Mouse (Mus musculus): Measurements from ENCODE around the gene Tyw1. TPM values are rescaled to one million over a fixed set of nuclear protein-coding genes. Genes with fewer than 3 reads are reported as not detected.

Gene Tyw1
- polyA plus RNA-seq, 2 experiments, result 15.3 to 25.3 TPM

DNA sequence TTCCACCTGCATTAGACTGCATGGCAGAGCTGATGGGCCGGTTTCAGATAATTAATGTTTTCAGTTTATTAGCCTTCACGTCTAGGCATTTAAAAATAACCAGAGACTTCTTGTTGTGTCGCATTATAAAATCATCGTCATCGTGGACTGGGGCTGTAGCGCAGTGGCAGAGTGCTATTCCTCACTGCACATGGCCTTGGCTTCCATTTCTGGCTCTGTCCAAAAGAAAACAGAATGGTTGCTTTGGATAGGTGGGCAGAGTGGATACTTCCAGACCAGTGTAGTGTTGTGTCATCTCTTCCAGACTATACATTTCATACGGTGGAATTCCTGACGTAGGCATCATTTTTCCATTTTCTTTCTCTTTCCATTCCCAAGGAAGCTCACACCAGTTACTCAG lies 44.1 kb downstream of the Tyw1 start:
- 90% methylated on average over 8 of the region's 8 CpGs for WGBS
- H3K36me3 ChIP-seq (ENCODE audit: control insufficient read depth, insufficient read depth, low read length), result peaks cover 43% of the 10 kb centered on the region

DNA sequence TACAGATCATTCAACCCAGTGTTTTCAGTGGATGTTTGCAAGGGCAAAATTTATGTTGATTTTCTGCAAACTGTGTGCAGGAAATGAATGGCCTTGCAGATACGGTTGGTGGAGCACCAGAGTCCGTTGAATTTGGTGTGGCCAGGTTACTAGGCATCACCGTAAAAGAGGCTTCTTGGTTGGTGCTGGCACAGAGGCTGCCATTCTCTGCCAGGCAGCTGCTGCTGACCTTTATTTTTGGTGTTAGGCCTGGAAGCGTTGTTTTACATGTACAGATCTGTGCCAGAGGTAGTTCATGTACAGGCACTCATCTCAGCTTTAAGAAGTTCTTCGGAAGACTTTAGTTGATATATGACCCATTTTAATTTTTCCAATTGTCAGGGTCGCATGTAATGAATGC lies 48.2 kb downstream of the Tyw1 start:
- Histone ChIP-seq H3K4me2 (replicated peaks; ENCODE audit: low read depth, low read length, severe bottlenecking) (no peak overlapping the region), H3K9me3 (ENCODE audit: control insufficient read depth, low read length) (no peaks in the 10 kb centered on the region), H3K4me1 (ENCODE audit: control insufficient read depth, insufficient read depth, low read length) (no peaks in the 10 kb centered on the region), H3K4me3 (replicated peaks; ENCODE audit: low read length) (no peak overlapping the region), H3K9ac (ENCODE audit: low read depth, low read length, severe bottlenecking) (no peak overlapping the region), H3K27me3 (ENCODE audit: control insufficient read depth, insufficient read depth, low read length) (no peaks in the 10 kb centered on the region), H3K27ac (replicated peaks; ENCODE audit: low read depth, low read length) (no peak overlapping the region), H3K36me3 (ENCODE audit: control insufficient read depth, insufficient read depth, low read length) (peaks cover 23% of the 10 kb centered on the region)
- 89% methylated on average over 6 of the region's 6 CpGs for WGBS
- ATAC-seq (ENCODE audit: low FRiP score, low read depth) (no peak), DNase-seq (ENCODE audit: low spot score) (no peak)
- TF ChIP-seq POLR2A (IDR thresholded peaks at IDR 0.05; ENCODE audit: borderline replicate concordance, extremely low read depth, insufficient read depth, insufficient read length), result no peak

More for the DNA sequence above, 44.1 kb downstream of the Tyw1 start:
- H3K4me3 ChIP-seq (replicated peaks; ENCODE audit: low read length), result no peak overlapping the region
- no peaks in the 10 kb centered on the region for H3K9me3 ChIP-seq (ENCODE audit: control insufficient read depth, low read length)
- H3K4me1 ChIP-seq (ENCODE audit: control insufficient read depth, insufficient read depth, low read length), result no peaks in the 10 kb centered on the region
- H3K27me3 ChIP-seq (ENCODE audit: control insufficient read depth, insufficient read depth, low read length), result no peaks in the 10 kb centered on the region
- DNase-seq (ENCODE audit: low spot score), result no peak
- no peak overlapping the region for H3K4me2 ChIP-seq (replicated peaks; ENCODE audit: low read depth, low read length, severe bottlenecking)
- ATAC-seq (ENCODE audit: low FRiP score, low read depth), result no peak
- H3K27ac ChIP-seq (replicated peaks; ENCODE audit: low read depth, low read length), result no peak overlapping the region
- TF ChIP-seq POLR2A (IDR thresholded peaks at IDR 0.05; ENCODE audit: borderline replicate concordance, extremely low read depth, insufficient read depth, insufficient read length), result no peak
- no peak overlapping the region for H3K9ac ChIP-seq (ENCODE audit: low read depth, low read length, severe bottlenecking)

DNA sequence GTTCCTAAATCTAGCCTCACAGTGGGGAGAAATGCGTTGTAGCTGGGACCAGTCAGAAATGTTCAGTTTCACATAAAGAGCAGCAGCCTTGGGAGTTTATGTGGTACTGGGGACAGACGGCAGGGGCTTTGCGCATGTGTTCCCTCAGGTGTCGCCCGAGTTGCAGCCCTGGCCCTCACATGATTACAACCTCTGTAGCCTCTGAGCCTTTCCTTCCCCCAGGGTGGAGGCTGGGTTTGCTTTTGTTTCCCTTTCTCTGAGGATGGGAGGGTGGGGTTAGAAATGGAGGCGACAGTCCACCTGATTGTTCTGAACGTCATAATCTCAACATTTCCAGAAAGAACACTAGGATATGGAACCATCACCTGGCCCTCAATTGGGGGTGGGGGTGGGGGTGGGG lies 52.5 kb downstream of the Tyw1 start:
- no peak overlapping the region for H3K4me2 ChIP-seq (replicated peaks; ENCODE audit: low read depth, low read length, severe bottlenecking)
- no peak for ATAC-seq (ENCODE audit: low FRiP score, low read depth)
- 61% methylated on average over 7 of the region's 7 CpGs for WGBS

DNA sequence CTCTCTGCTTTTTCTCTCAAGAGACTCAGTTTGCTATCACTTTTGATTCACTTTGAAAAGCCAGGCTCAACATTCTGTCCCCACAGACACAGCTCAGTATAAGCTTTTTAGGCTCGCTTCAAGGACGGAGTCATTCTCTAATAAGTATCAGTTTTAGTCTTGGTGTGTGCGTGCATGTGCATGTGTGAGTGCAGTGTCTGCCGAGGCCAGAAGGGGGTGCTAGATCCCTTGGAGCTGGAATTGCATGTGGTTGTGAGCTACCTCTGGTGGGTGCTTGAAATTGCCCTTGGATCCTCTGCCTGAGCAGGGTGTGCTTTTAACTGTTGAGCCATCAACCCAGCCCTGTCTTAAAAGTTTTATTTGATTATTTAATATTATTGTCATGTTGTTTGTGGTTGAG lies 54.7 kb downstream of the Tyw1 start:
- 0 out of 2 replicates have a peak, but pooled peaks cover 3% of the 10 kb centered on the region for H3K36me3 ChIP-seq (ENCODE audit: control insufficient read depth, insufficient read depth, low read length)
- ATAC-seq (ENCODE audit: low FRiP score, low read depth), result no peak
- H3K4me3 ChIP-seq (replicated peaks; ENCODE audit: low read length), result no peak overlapping the region
- H3K9ac ChIP-seq (ENCODE audit: low read depth, low read length, severe bottlenecking), result no peak overlapping the region
- no peaks in the 10 kb centered on the region for H3K9me3 ChIP-seq (ENCODE audit: control insufficient read depth, low read length)
- no peak overlapping the region for H3K27ac ChIP-seq (replicated peaks; ENCODE audit: low read depth, low read length)
- TF ChIP-seq POLR2A (IDR thresholded peaks at IDR 0.05; ENCODE audit: borderline replicate concordance, extremely low read depth, insufficient read depth, insufficient read length), result no peak
- H3K27me3 ChIP-seq (ENCODE audit: control insufficient read depth, insufficient read depth, low read length), result no peaks in the 10 kb centered on the region
- no peak overlapping the region for H3K4me2 ChIP-seq (replicated peaks; ENCODE audit: low read depth, low read length, severe bottlenecking)
- no peak for DNase-seq (ENCODE audit: low spot score)
- H3K4me1 ChIP-seq (ENCODE audit: control insufficient read depth, insufficient read depth, low read length), result no peaks in the 10 kb centered on the region
- 96% methylated on average over 4 of the region's 4 CpGs for WGBS

More for the DNA sequence above, 52.5 kb downstream of the Tyw1 start:
- TF ChIP-seq POLR2A (IDR thresholded peaks at IDR 0.05; ENCODE audit: borderline replicate concordance, extremely low read depth, insufficient read depth, insufficient read length), result no peak
- Histone ChIP-seq H3K36me3 (ENCODE audit: control insufficient read depth, insufficient read depth, low read length) (peaks cover 7% of the 10 kb centered on the region), H3K9me3 (ENCODE audit: control insufficient read depth, low read length) (no peaks in the 10 kb centered on the region), H3K4me1 (ENCODE audit: control insufficient read depth, insufficient read depth, low read length) (no peaks in the 10 kb centered on the region), H3K27me3 (ENCODE audit: control insufficient read depth, insufficient read depth, low read length) (no peaks in the 10 kb centered on the region), H3K27ac (replicated peaks; ENCODE audit: low read depth, low read length) (no peak overlapping the region), H3K9ac (ENCODE audit: low read depth, low read length, severe bottlenecking) (no peak overlapping the region), H3K4me3 (replicated peaks; ENCODE audit: low read length) (no peak overlapping the region)
- DNase-seq (ENCODE audit: low spot score), result no peak

DNA sequence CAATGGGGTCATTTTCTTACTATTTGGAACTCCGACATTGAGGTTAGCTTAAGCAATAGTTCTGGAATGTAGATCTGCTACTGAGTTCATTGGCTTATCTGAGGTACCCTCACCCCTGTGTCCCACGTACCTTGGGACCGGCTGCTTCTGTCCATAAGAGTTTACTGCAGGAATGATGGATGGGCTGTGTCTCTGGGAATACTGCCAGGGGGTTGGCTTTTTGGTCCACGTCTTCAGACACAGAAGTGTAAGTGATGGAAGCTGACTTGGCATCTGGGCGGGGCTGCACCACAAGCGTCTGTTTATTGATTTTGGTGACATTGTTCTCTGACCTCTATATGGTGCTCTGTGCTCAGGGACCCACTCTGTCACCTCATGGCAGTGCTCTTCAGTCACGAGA lies 55.4 kb downstream of the Tyw1 start:
- TF ChIP-seq POLR2A (IDR thresholded peaks at IDR 0.05; ENCODE audit: borderline replicate concordance, extremely low read depth, insufficient read depth, insufficient read length), result no peak
- no peak overlapping the region for H3K4me3 ChIP-seq (replicated peaks; ENCODE audit: low read length)
- ATAC-seq (ENCODE audit: low FRiP score, low read depth) (no peak), DNase-seq (ENCODE audit: low spot score) (no peak)
- no peaks in the 10 kb centered on the region for H3K9me3 ChIP-seq (ENCODE audit: control insufficient read depth, low read length)
- H3K9ac ChIP-seq (ENCODE audit: low read depth, low read length, severe bottlenecking), result no peak overlapping the region
- H3K4me1 ChIP-seq (ENCODE audit: control insufficient read depth, insufficient read depth, low read length), result no peaks in the 10 kb centered on the region
- H3K4me2 ChIP-seq (replicated peaks; ENCODE audit: low read depth, low read length, severe bottlenecking), result no peak overlapping the region
- WGBS, result 72% methylated on average over 7 of the region's 7 CpGs
- no peaks in the 10 kb centered on the region for H3K27me3 ChIP-seq (ENCODE audit: control insufficient read depth, insufficient read depth, low read length)
- 0 out of 2 replicates have a peak, but pooled peaks cover 3% of the 10 kb centered on the region for H3K36me3 ChIP-seq (ENCODE audit: control insufficient read depth, insufficient read depth, low read length)
- H3K27ac ChIP-seq (replicated peaks; ENCODE audit: low read depth, low read length), result no peak overlapping the region

DNA sequence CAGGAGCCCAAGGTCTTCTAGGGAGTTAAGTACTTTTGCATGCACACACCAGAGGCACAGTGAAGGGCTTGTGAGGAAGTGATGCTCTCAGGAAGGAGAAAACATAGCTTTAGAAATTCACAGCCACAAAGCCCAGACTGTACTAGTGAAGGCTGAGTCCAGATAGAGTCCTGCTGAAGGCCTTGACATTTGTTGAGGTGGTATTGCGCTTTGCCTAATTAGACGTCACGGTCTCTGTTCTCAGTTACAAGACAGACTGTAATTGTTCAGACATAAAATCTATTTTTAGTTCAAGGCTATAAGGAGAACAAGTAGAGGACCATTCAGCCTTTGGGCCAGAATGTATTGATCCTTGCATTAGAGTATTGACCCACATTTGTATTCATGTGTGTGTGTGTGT lies 58.1 kb downstream of the Tyw1 start:
- WGBS, result 49% methylated on average over 3 of the region's 3 CpGs
- H3K9me3 ChIP-seq (ENCODE audit: control insufficient read depth, low read length), result no peaks in the 10 kb centered on the region
- H3K36me3 ChIP-seq (ENCODE audit: control insufficient read depth, insufficient read depth, low read length), result peaks cover 14% of the 10 kb centered on the region; the same call in 1 of the 2 replicates
- TF ChIP-seq POLR2A (IDR thresholded peaks at IDR 0.05; ENCODE audit: borderline replicate concordance, extremely low read depth, insufficient read depth, insufficient read length), result no peak
- DNase-seq (ENCODE audit: low spot score) (no peak), ATAC-seq (ENCODE audit: low FRiP score, low read depth) (no peak)
- H3K27ac ChIP-seq (replicated peaks; ENCODE audit: low read depth, low read length), result no peak overlapping the region
- H3K4me1 ChIP-seq (ENCODE audit: control insufficient read depth, insufficient read depth, low read length), result no peaks in the 10 kb centered on the region
- no peak overlapping the region for H3K4me3 ChIP-seq (replicated peaks; ENCODE audit: low read length)
- no peaks in the 10 kb centered on the region for H3K27me3 ChIP-seq (ENCODE audit: control insufficient read depth, insufficient read depth, low read length)
- H3K4me2 ChIP-seq (replicated peaks; ENCODE audit: low read depth, low read length, severe bottlenecking), result no peak overlapping the region
- H3K9ac ChIP-seq (ENCODE audit: low read depth, low read length, severe bottlenecking), result no peak overlapping the region

Measured in limb, embryonic 14.5 days (tissue).